Mouse (Mus musculus): ENCODE results near the gene Cd209c.

The Cd209c gene

GRCm38 (mm10) chr8:3954646-3955045 lies at the start of gene Cd209c:
TSS of gene Cd209c (minus strand) at chr8:3954746.
- DNase-seq = no peak

DNA sequence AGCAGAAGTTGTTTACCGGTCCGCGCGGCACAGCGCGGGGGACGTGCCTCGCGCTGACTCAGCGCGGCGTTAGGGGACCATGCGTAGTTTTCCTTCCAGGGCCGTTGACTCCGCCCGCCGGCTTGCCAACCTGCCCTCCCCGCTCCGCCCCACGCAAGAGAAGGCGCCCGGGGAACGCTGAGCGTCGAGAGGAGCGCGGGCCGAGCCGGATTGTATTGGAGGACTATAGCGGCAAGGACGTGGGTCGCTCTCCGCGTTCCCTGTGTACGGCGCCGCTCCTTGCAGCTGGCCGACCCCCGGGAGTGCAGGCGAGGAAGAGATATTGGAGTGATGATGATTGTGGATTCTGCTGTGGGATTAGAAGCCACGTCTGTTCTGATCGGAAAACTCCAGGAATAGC lies 39.7 kb upstream of the Cd209c start:
- no peak for DNase-seq

DNA sequence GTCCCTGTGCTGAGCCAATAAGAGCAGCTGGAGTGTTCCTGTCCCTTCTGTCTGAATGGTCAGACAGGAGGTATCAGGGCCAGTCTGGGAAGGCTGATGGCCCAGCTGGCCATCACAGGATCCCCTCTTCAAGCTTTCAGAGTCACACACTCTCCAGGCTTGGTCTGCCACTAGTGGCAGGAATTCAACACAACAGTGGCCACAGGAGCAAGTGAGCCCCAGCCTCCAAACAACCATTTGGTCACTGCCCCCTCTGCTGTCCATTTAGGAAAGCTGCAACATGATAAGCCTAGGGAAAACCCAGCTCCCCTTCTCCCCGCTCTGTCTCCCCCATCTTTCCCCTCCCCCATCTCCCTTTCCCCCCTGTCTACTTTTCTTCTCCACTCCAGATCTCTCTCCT lies 1.5 kb upstream of the Cd209c start:
- DNase-seq = peak; percentile 34

GRCm38 (mm10) chr8:3940023-3940422 lies 14.5 kb downstream of the Cd209c start:
- DNase-seq = no peak

DNA sequence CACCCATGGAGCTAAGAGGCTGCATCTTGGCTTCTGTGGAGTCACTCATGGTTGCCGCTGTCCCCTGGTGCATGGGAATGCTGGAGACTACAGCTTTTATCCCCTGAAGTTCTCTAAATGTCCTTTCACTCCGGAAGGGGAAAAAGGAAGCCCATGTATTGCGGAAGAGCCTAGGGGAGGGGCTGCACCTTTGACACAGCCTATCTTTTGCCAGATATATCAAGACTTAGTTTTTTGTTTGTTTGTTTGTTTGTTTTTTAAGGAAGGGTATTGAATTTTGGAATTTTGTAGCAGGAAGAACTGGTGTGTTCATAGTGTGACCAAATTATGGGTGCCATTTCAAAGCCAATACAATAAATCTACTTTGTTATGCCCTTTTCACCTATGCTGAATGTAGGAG lies 27.8 kb downstream of the Cd209c start, which contains the start of gene Cd209b:
Gene Cd209b, minus strand, starts transcription at position 101 of the 400 bp plus-strand sequence.
- peak; percentile 1 for DNase-seq
